Mouse (Mus musculus) olfactory bulb, adult 2 months (tissue): Measurements from ENCODE around the gene Crnkl1.

Experiments
- CTCF ChIP-seq: fragments of 200-500 bp; IDR thresholded peaks from 2 replicates; pipeline ENCODE4 v1.5.1; 2012; ENCODE audit warnings: low read depth, mild to moderate bottlenecking, low read length, moderate library complexity; ENCODE audit not compliant: insufficient read depth
- POLR2A ChIP-seq: fragments of 200-500 bp; IDR thresholded peaks from 2 replicates; pipeline ENCODE4 v1.6.1; 2012; ENCODE audit warnings: mild to moderate bottlenecking, low read depth, low read length, moderate library complexity; ENCODE audit not compliant: insufficient read depth

DNA sequence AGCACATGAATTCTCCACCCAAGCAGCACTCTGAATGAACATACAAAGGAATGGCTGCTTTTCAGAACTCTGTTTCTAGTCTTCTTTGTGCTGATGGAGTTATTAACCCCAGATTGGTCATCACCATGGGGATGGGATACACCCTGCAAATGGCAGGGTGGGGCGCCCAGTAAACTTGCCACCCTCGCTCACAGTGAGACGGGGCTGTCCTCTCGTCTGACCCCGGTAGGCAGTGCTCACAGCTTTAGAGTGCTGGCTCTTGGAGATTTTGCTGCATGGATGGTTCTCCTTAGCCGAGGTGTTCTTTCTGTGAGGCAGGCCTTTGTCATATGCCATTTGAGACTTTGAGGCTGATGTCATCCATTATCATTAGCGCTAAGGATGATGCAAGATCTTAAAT, 23.7 kb upstream of the Crnkl1 start:
- TF ChIP-seq CTCF: no peak
- TF ChIP-seq POLR2A: no peak
